Mouse (Mus musculus) mature B cell (primary cell): ENCODE measurements around the gene Tprkb.
"Not testable (repeated sequence)": the region's sequence is repeated elsewhere in the genome, so short reads cannot be mapped to it uniquely, and the experiment has no call there.

Source experiments
- in situ Hi-C: fragments of 300-500 bp; cut with MboI; formaldehyde crosslinking; loops from 2 replicates; pipeline ENCODE4 v1.14.3; 2019

The Tprkb gene

GRCm38 (mm10) chr6:85972699-85973098, 61.0 kb downstream of the Tprkb start:
- in situ Hi-C loops, result no loop called here

GRCm38 (mm10) chr6:85973336-85973735, 61.7 kb downstream of the Tprkb start:
- in situ Hi-C loops, result no loop called here

- in situ Hi-C loops, result no loop called here
Observed at GRCm38 (mm10) chr6:85974941-85975617, 63.4 kb downstream of the Tprkb start.

GRCm38 (mm10) chr6:85975761-85976160, 64.1 kb downstream of the Tprkb start:
- in situ Hi-C loops, result no loop called here

- in situ Hi-C loops, result no loop called here
Observed at GRCm38 (mm10) chr6:85976242-85976641, 64.6 kb downstream of the Tprkb start.

- in situ Hi-C loops, result not testable (repeated sequence)
Observed at GRCm38 (mm10) chr6:85978736-85979135, 67.1 kb downstream of the Tprkb start.
